Mouse (Mus musculus): Measurements from ENCODE around the gene Phactr2. TPM values are rescaled to one million over a fixed set of nuclear protein-coding genes. Genes with fewer than 3 reads are reported as not detected.

The Phactr2 gene
- polyA plus RNA-seq, 1 experiment = 33.5 TPM

- TF ChIP-seq POLR2A (IDR thresholded peaks at IDR 0.05; ENCODE audit: borderline replicate concordance, extremely low read depth, low read depth, low read length) = no peak
- TF ChIP-seq CTCF (IDR thresholded peaks at IDR 0.05; ENCODE audit: insufficient read depth, low read length) = no peak
- WGBS = 79% methylated on average over 7 of the region's 7 CpGs
- H3K4me3 ChIP-seq (replicated peaks; ENCODE audit: extremely low read depth, low read depth, low read length) = no peak overlapping the region
- no peaks in the 10 kb centered on the region for H3K4me1 ChIP-seq (ENCODE audit: control insufficient read depth, insufficient read depth, low read length)
- no peak for DNase-seq
Observed at GRCm38 (mm10) chr10:13433016-13433415, 41.2 kb downstream of the Phactr2 start.

- WGBS = 59% methylated on average over 8 of the region's 8 CpGs
- no peak overlapping the region for H3K4me3 ChIP-seq (replicated peaks; ENCODE audit: extremely low read depth, low read depth, low read length)
- DNase-seq = no peak
- TF ChIP-seq POLR2A (IDR thresholded peaks at IDR 0.05; ENCODE audit: borderline replicate concordance, extremely low read depth, low read depth, low read length) (no peak), CTCF (IDR thresholded peaks at IDR 0.05; ENCODE audit: insufficient read depth, low read length) (no peak)
- H3K4me1 ChIP-seq (ENCODE audit: control insufficient read depth, insufficient read depth, low read length) = no peaks in the 10 kb centered on the region
Observed at GRCm38 (mm10) chr10:13431641-13432540, 42.3 kb downstream of the Phactr2 start.

GRCm38 (mm10) chr10:13429766-13430165 lies 44.4 kb downstream of the Phactr2 start:
- H3K4me3 ChIP-seq (replicated peaks; ENCODE audit: extremely low read depth, low read depth, low read length) = no peak overlapping the region
- TF ChIP-seq POLR2A (IDR thresholded peaks at IDR 0.05; ENCODE audit: borderline replicate concordance, extremely low read depth, low read depth, low read length) (no peak), CTCF (IDR thresholded peaks at IDR 0.05; ENCODE audit: insufficient read depth, low read length) (peak; percentile 62)
- H3K4me1 ChIP-seq (ENCODE audit: control insufficient read depth, insufficient read depth, low read length) = no peaks in the 10 kb centered on the region
- peak; percentile 64 for DNase-seq
- 9% methylated on average over 5 of the region's 5 CpGs for WGBS

- WGBS = 63% methylated on average over 13 of the region's 13 CpGs
- H3K4me3 ChIP-seq (replicated peaks; ENCODE audit: extremely low read depth, low read depth, low read length) = no peak overlapping the region
- TF ChIP-seq POLR2A (IDR thresholded peaks at IDR 0.05; ENCODE audit: borderline replicate concordance, extremely low read depth, low read depth, low read length) (no peak), CTCF (IDR thresholded peaks at IDR 0.05; ENCODE audit: insufficient read depth, low read length) (no peak)
- H3K4me1 ChIP-seq (ENCODE audit: control insufficient read depth, insufficient read depth, low read length) = no peaks in the 10 kb centered on the region
- no peak for DNase-seq
Observed at GRCm38 (mm10) chr10:13429240-13429639, 45.0 kb downstream of the Phactr2 start.

GRCm38 (mm10) chr10:13428536-13428935 lies 45.7 kb downstream of the Phactr2 start:
- TF ChIP-seq CTCF (IDR thresholded peaks at IDR 0.05; ENCODE audit: insufficient read depth, low read length) (no peak), POLR2A (IDR thresholded peaks at IDR 0.05; ENCODE audit: borderline replicate concordance, extremely low read depth, low read depth, low read length) (no peak)
- Histone ChIP-seq H3K4me3 (replicated peaks; ENCODE audit: extremely low read depth, low read depth, low read length) (no peak overlapping the region), H3K4me1 (ENCODE audit: control insufficient read depth, insufficient read depth, low read length) (no peaks in the 10 kb centered on the region)
- DNase-seq = no peak
- WGBS = 86% methylated on average over 7 of the region's 7 CpGs

- no peaks in the 10 kb centered on the region for H3K4me1 ChIP-seq (ENCODE audit: control insufficient read depth, insufficient read depth, low read length)
- DNase-seq = no peak
- H3K4me3 ChIP-seq (replicated peaks; ENCODE audit: extremely low read depth, low read depth, low read length) = no peak overlapping the region
- TF ChIP-seq POLR2A (IDR thresholded peaks at IDR 0.05; ENCODE audit: borderline replicate concordance, extremely low read depth, low read depth, low read length) (no peak), CTCF (IDR thresholded peaks at IDR 0.05; ENCODE audit: insufficient read depth, low read length) (no peak)
- WGBS = 73% methylated on average over 10 of the region's 10 CpGs
Observed at GRCm38 (mm10) chr10:13427599-13427998, 46.6 kb downstream of the Phactr2 start.

- Histone ChIP-seq H3K4me3 (replicated peaks; ENCODE audit: extremely low read depth, low read depth, low read length) (no peak overlapping the region), H3K4me1 (ENCODE audit: control insufficient read depth, insufficient read depth, low read length) (no peaks in the 10 kb centered on the region)
- no peak for TF ChIP-seq POLR2A (IDR thresholded peaks at IDR 0.05; ENCODE audit: borderline replicate concordance, extremely low read depth, low read depth, low read length)
- no peak for TF ChIP-seq CTCF (IDR thresholded peaks at IDR 0.05; ENCODE audit: insufficient read depth, low read length)
- no peak for DNase-seq
- 86% methylated on average over 9 of the region's 9 CpGs for WGBS
Observed at GRCm38 (mm10) chr10:13425198-13425597, 49.0 kb downstream of the Phactr2 start.

GRCm38 (mm10) chr10:13424508-13424907 lies 49.7 kb downstream of the Phactr2 start:
- Histone ChIP-seq H3K4me3 (replicated peaks; ENCODE audit: extremely low read depth, low read depth, low read length) (no peak overlapping the region), H3K4me1 (ENCODE audit: control insufficient read depth, insufficient read depth, low read length) (no peaks in the 10 kb centered on the region)
- WGBS = 73% methylated on average over 17 of the region's 17 CpGs
- TF ChIP-seq CTCF (IDR thresholded peaks at IDR 0.05; ENCODE audit: insufficient read depth, low read length) (no peak), POLR2A (IDR thresholded peaks at IDR 0.05; ENCODE audit: borderline replicate concordance, extremely low read depth, low read depth, low read length) (no peak)
- no peak for DNase-seq

- no peak for TF ChIP-seq CTCF (IDR thresholded peaks at IDR 0.05; ENCODE audit: insufficient read depth, low read length)
- TF ChIP-seq POLR2A (IDR thresholded peaks at IDR 0.05; ENCODE audit: borderline replicate concordance, extremely low read depth, low read depth, low read length) = no peak
- 90% methylated on average over 10 of the region's 10 CpGs for WGBS
- DNase-seq = no peak
Observed at GRCm38 (mm10) chr10:13424015-13424414, 50.2 kb downstream of the Phactr2 start.

GRCm38 (mm10) chr10:13422121-13422520 lies 52.1 kb downstream of the Phactr2 start:
- DNase-seq = no peak
- TF ChIP-seq POLR2A (IDR thresholded peaks at IDR 0.05; ENCODE audit: borderline replicate concordance, extremely low read depth, low read depth, low read length) = no peak
- TF ChIP-seq CTCF (IDR thresholded peaks at IDR 0.05; ENCODE audit: insufficient read depth, low read length) = no peak
- 83% methylated on average over 9 of the region's 9 CpGs for WGBS
- H3K4me1 ChIP-seq (ENCODE audit: control insufficient read depth, insufficient read depth, low read length) = no peaks in the 10 kb centered on the region
- H3K4me3 ChIP-seq (replicated peaks; ENCODE audit: extremely low read depth, low read depth, low read length) = no peak overlapping the region

More at GRCm38 (mm10) chr10:13424015-13424414, 50.2 kb downstream of the Phactr2 start:
- no peak overlapping the region for H3K4me3 ChIP-seq (replicated peaks; ENCODE audit: extremely low read depth, low read depth, low read length)
- H3K4me1 ChIP-seq (ENCODE audit: control insufficient read depth, insufficient read depth, low read length) = no peaks in the 10 kb centered on the region
